Mouse (Mus musculus) intestine, embryonic 16.5 days (tissue): ENCODE measurements at regions not wholly inside any gene's neighbourhood (a gene's known extent, or its start where the extent isn't known, plus 50 kb on each side); places are given as distances from the start of the nearest gene placed in this dataset.

Experiments
- ATAC-seq: fragments of 200-750 bp; cut with Nextera tagmentation; 2 replicates; pipeline ENCODE4 v1.8.0; 2017; ENCODE audit warnings: moderate TSS enrichment, moderate library complexity
- H3K27ac ChIP-seq: fragments of 300-500 bp; sonication (generic); 2 replicates; pipeline ENCODE4 v1.5.1; 2014; ENCODE audit warnings: mild to moderate bottlenecking, low read length
- H3K27me3 ChIP-seq: fragments of 300-500 bp; sonication (generic); replicated peaks from 2 replicates; pipeline ENCODE4 v1.6.1; 2014; ENCODE audit warnings: low read length, control low read depth, mixed read lengths; ENCODE audit not compliant: control insufficient read depth, insufficient read depth
- H3K36me3 ChIP-seq: fragments of 300-500 bp; sonication (generic); 2 replicates; pipeline ENCODE4 v1.6.1; 2014; ENCODE audit warnings: low read length, control low read depth; ENCODE audit not compliant: control insufficient read depth, insufficient read depth
- H3K4me1 ChIP-seq: fragments of 300-500 bp; sonication (generic); 2 replicates; pipeline ENCODE4 v1.6.1; 2014; ENCODE audit warnings: low read length, control low read depth, mixed read lengths; ENCODE audit not compliant: control insufficient read depth, insufficient read depth
- H3K4me2 ChIP-seq: fragments of 300-500 bp; sonication (generic); 2 replicates; pipeline ENCODE4 v1.6.1; 2014; ENCODE audit warnings: low read depth, low read length, control low read depth
- H3K4me3 ChIP-seq: fragments of 300-500 bp; sonication (generic); 2 replicates; pipeline ENCODE4 v1.5.1; 2014; ENCODE audit warnings: mild to moderate bottlenecking, low read length
- H3K9ac ChIP-seq: fragments of 300-500 bp; sonication (generic); 2 replicates; pipeline ENCODE4 v1.6.1; 2014; ENCODE audit warnings: low read depth, low read length
- H3K9me3 ChIP-seq: fragments of 300-500 bp; sonication (generic); 2 replicates; pipeline ENCODE4 v1.6.1; 2016; ENCODE audit warnings: low read length, control low read depth; ENCODE audit not compliant: control insufficient read depth
- WGBS: fragments of 180-500 bp; shearing (Covaris S2); extraction: QIAGEN DNeasy Blood & Tissue Kit; methylation state at CpG from one replicate; pipeline ENCODE4 v1.1.7; 2014; 5-methylcytosine and 5-hydroxymethylcytosine counted together

DNA sequence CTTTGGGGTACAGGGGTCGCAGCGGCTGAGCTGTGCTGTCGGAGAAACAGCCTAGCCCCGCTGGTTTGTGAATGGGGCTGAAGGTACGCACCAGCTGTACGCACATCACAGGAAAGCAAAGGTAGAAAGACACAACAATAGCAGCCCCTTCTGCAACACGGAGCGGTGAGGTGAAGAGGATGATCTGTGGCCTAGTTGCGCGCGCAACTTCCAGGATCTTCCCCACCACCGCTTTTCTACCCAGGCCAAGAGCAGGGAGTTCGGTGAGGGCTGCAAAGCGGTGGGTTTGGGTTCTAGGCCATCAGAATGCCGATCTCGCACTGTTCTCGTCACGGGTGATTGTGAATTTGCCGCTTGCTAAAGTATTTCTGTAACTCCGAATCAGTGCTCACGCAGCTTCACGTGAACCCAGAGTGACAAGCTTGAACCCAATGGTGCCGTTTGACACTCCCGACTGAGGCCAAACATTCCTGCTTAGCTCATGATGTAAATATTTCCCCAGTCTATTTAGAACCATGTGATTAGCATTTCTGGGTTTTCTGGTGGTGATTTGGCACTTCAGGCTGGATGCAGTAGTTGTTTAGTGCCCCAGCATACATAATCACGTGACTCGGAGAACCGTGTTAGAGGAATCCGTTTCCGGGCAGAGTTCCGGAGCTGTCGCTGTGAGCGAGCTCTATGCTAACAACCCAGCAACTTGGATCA lies 54.7 kb downstream of the Cryaa start:
- H3K36me3 ChIP-seq: no peaks in the 10 kb centered on the region
- WGBS: 89% methylated on average over 32 of the region's 32 CpGs
- ATAC-seq: no peak
- H3K27me3 ChIP-seq: no peaks in the 10 kb centered on the region
- H3K9ac ChIP-seq: no peak overlapping the region
- no peak overlapping the region for H3K4me3 ChIP-seq
- no peak overlapping the region for H3K27ac ChIP-seq
- no peak overlapping the region for H3K4me2 ChIP-seq
- peaks cover 9% of the 10 kb centered on the region for H3K4me1 ChIP-seq
- H3K9me3 ChIP-seq: no peaks in the 10 kb centered on the region

DNA sequence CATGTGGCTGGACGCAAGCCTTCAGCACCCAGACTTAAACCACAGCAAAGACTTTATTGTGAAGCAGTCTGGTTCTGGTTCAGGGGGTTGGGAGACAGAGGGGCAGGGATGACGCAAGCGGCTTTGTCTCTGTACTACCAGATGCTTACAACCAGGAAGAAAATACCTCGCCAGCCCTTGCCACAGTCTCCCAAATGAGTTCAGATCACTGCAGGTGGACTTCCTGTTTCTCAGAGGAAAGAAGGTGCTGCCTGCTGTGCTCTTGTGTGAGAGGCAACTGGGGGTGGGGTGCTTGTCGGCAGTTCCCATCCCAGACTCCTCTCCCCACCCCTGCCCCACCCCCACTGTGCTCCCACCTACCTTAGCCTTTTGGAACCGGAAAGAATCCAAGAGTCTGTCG lies 56.9 kb downstream of the Cryaa start:
- Histone ChIP-seq H3K4me1 (peaks cover 5% of the 10 kb centered on the region), H3K9ac (no peak overlapping the region), H3K27ac (no peak overlapping the region), H3K27me3 (no peaks in the 10 kb centered on the region), H3K4me2 (no peak overlapping the region), H3K36me3 (no peaks in the 10 kb centered on the region), H3K4me3 (no peak overlapping the region), H3K9me3 (no peaks in the 10 kb centered on the region)
- WGBS: 44% methylated on average over 7 of the region's 7 CpGs
- ATAC-seq: no peak

GRCm38 (mm10) chr17:31736716-31737115 lies 59.1 kb downstream of the Cryaa start:
- Histone ChIP-seq H3K27ac (no peak overlapping the region), H3K9me3 (no peaks in the 10 kb centered on the region), H3K4me3 (no peak overlapping the region), H3K9ac (no peak overlapping the region), H3K36me3 (no peaks in the 10 kb centered on the region), H3K4me2 (no peak overlapping the region), H3K4me1 (no peaks in the 10 kb centered on the region), H3K27me3 (no peaks in the 10 kb centered on the region)
- ATAC-seq: no peak
- WGBS: 66% methylated on average over 6 of the region's 6 CpGs

DNA sequence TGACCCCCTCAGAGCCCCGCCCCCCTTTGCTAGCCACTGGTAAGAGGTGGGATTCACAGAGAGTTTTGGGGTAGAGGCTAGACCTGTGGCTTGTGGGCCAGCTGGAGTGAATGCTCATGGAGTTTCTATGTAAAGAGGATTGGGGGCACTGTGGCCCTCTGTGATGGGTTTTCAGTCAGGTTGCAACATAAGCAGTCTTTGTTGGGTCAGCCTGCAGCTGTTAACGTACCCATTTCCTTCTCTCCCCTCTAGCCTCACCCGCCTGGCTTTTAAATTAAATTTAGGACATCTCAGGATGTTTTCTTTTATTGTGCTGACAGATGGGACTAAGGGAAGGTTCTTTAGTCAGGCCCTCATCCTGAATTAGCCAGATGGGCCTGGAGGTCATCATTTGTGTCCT lies 60.6 kb downstream of the Cryaa start:
- no peak for ATAC-seq
- Histone ChIP-seq H3K9me3 (no peaks in the 10 kb centered on the region), H3K4me1 (no peaks in the 10 kb centered on the region), H3K4me3 (no peak overlapping the region), H3K4me2 (no peak overlapping the region), H3K27ac (no peak overlapping the region), H3K27me3 (no peaks in the 10 kb centered on the region), H3K9ac (no peak overlapping the region), H3K36me3 (no peaks in the 10 kb centered on the region)
- WGBS: 78% methylated on average over 3 of the region's 3 CpGs

DNA sequence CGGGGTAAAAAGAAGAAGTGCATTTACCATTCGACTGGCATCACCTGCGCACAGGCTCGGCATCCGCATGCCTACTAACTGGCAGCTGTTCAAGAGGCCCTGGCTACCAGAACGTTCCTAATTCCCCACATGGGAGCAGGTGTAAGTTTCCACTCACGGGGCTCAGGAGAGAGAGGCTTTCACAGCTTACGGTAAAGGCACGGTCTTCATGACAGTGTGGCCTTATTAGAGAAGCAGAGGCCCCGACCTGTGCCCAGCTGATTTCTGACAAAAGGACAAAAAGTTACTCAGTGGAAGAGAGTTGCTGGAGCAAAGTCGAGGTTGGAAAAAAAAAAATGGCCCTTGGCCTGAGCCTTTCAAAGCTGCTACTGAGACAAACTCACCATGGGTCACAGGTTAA lies 62.0 kb downstream of the Cryaa start:
- no peak for ATAC-seq
- Histone ChIP-seq H3K27ac (no peak overlapping the region), H3K9ac (no peak overlapping the region), H3K4me3 (no peak overlapping the region), H3K27me3 (no peaks in the 10 kb centered on the region), H3K36me3 (no peaks in the 10 kb centered on the region), H3K9me3 (no peaks in the 10 kb centered on the region), H3K4me2 (no peak overlapping the region), H3K4me1 (no peaks in the 10 kb centered on the region)
- 63% methylated on average over 11 of the region's 11 CpGs for WGBS

DNA sequence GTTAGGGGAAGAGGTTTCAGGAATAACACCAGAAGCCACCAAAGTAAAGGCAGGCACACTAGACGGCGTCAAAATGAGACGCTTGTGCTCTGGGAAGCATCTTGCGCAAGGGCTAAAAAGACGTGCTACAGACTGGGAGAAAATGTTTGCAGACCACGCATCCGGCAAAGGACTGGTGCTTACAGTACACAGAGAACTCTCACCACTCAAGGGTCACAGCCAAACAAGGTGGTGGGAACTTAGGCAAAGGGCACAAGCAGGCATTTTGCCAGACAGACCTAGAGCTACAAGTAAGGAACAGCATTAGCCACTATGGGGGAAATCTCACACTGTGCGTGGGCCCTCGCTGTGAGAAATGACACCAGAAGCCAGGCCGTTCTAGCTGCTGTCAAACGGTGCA lies 62.5 kb downstream of the Cryaa start:
- H3K27ac ChIP-seq: no peak overlapping the region
- 71% methylated on average over 11 of the region's 11 CpGs for WGBS

DNA sequence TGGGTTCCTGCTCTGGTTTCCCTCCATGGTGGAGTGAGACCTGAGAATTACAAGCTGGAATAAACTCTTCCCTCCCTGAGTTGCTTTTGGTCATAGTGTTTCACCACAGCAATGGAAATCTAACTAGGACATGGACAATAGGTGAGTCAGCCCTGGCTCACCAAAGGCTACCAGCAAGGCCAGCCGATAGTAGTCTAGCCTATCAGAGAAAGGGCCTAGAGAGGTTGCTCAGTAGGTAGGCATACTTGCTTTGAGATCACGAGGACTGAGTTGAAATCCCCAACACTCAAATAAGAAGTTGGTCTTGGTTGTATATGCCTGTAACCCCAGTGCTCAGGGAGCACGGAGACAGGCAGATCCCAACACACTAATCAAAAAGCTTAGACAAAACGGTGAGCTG lies 66.0 kb downstream of the Cryaa start:
- ATAC-seq: no peak
- H3K27me3 ChIP-seq: no peaks in the 10 kb centered on the region
- H3K4me1 ChIP-seq: peaks cover 23% of the 10 kb centered on the region
- no peak overlapping the region for H3K27ac ChIP-seq
- H3K4me2 ChIP-seq: no peak overlapping the region
- 90% methylated on average over 4 of the region's 4 CpGs for WGBS
- H3K9ac ChIP-seq: no peak overlapping the region
- no peaks in the 10 kb centered on the region for H3K9me3 ChIP-seq
- no peaks in the 10 kb centered on the region for H3K36me3 ChIP-seq
- H3K4me3 ChIP-seq: no peak overlapping the region

More for the DNA sequence above, 62.5 kb downstream of the Cryaa start:
- no peaks in the 10 kb centered on the region for H3K4me1 ChIP-seq
- no peaks in the 10 kb centered on the region for H3K9me3 ChIP-seq
- no peak overlapping the region for H3K4me2 ChIP-seq
- ATAC-seq: no peak
- no peaks in the 10 kb centered on the region for H3K36me3 ChIP-seq
- no peak overlapping the region for H3K4me3 ChIP-seq
- H3K27me3 ChIP-seq: no peaks in the 10 kb centered on the region
- H3K9ac ChIP-seq: no peak overlapping the region

- ATAC-seq: peak; percentile 37
- no peak overlapping the region for H3K4me2 ChIP-seq
- H3K36me3 ChIP-seq: no peaks in the 10 kb centered on the region
- peak overlapping the region; percentile 41 for H3K9ac ChIP-seq
- H3K4me3 ChIP-seq: no peak overlapping the region
- no peaks in the 10 kb centered on the region for H3K9me3 ChIP-seq
- 26% methylated on average over 20 of the region's 20 CpGs for WGBS
- peak overlapping the region; percentile 58 for H3K27ac ChIP-seq
- H3K27me3 ChIP-seq: no peaks in the 10 kb centered on the region
- peaks cover 31% of the 10 kb centered on the region for H3K4me1 ChIP-seq
Observed at GRCm38 (mm10) chr17:31746198-31747111, 68.8 kb downstream of the Cryaa start.

GRCm38 (mm10) chr17:31747563-31747962 lies 70.0 kb downstream of the Cryaa start:
- WGBS: 63% methylated on average over 2 of the region's 2 CpGs
- peak; percentile 95 for ATAC-seq
- Histone ChIP-seq H3K9ac (peak overlapping the region; percentile 41; the same call in 1 of the 2 replicates), H3K9me3 (no peaks in the 10 kb centered on the region), H3K4me2 (no peak overlapping the region; the same call in 1 of the 2 replicates), H3K27me3 (no peaks in the 10 kb centered on the region), H3K4me1 (peaks cover 31% of the 10 kb centered on the region), H3K27ac (peak overlapping the region; percentile 85), H3K36me3 (no peaks in the 10 kb centered on the region), H3K4me3 (no peak overlapping the region)
